Mouse (Mus musculus) CD4-positive, CD25-positive, alpha-beta regulatory T cell, adult 4 months (primary cell): Measurements from ENCODE around the gene Adpgk. TPM values are rescaled to one million over a fixed set of nuclear protein-coding genes. Genes with fewer than 3 reads are reported as not detected.
"Not testable (repeated sequence)": the region's sequence is repeated elsewhere in the genome, so short reads cannot be mapped to it uniquely, and the experiment has no call there.

Experiments
- ATAC-seq: one replicate; pipeline ENCODE4 v1.8.0; 2017
- polyA plus RNA-seq, 2 experiments: library from polyadenylated mRNA; unstranded; fragments of 100-300 nt; shearing (Covaris generic); gene quantifications; one replicate each; pipeline ENCODE4 v1.2.1; 2017

Gene Adpgk
- polyA plus RNA-seq, 2 experiments from 2014 or later = 8.0 to 13.8 TPM

GRCm38 (mm10) chr9:59289529-59290115, 1.7 kb upstream of the Adpgk start:
- ATAC-seq = no peak

- peak; percentile 19 for ATAC-seq
These were observed 532 bp downstream of the Adpgk start for GRCm38 (mm10) chr9:59291688-59292492.

GRCm38 (mm10) chr9:59292493-59292875, 1.1 kb downstream of the Adpgk start:
- ATAC-seq = no peak

GRCm38 (mm10) chr9:59296419-59296818, 5.1 kb downstream of the Adpgk start:
- ATAC-seq = no peak

- ATAC-seq = no peak
These were observed 16.5 kb downstream of the Adpgk start for GRCm38 (mm10) chr9:59307890-59308289.

GRCm38 (mm10) chr9:59310582-59311283, 19.4 kb downstream of the Adpgk start:
- no peak for ATAC-seq

GRCm38 (mm10) chr9:59311284-59311670, 19.9 kb downstream of the Adpgk start:
- no peak for ATAC-seq

- no peak for ATAC-seq
These were observed 24.8 kb downstream of the Adpgk start for GRCm38 (mm10) chr9:59316206-59316605.

GRCm38 (mm10) chr9:59324351-59324750, 33.0 kb downstream of the Adpgk start:
- ATAC-seq = no peak

- no peak for ATAC-seq
These were observed 38.7 kb downstream of the Adpgk start for GRCm38 (mm10) chr9:59330055-59330454.

GRCm38 (mm10) chr9:59336539-59336938, 45.2 kb downstream of the Adpgk start:
- ATAC-seq = no peak

GRCm38 (mm10) chr9:59337889-59338288, 46.5 kb downstream of the Adpgk start:
- no peak for ATAC-seq

- peak; percentile 77 for ATAC-seq
These were observed 47.1 kb downstream of the Adpgk start for GRCm38 (mm10) chr9:59338411-59338810.

- no peak for ATAC-seq
These were observed 47.7 kb downstream of the Adpgk start for GRCm38 (mm10) chr9:59339107-59339506.

GRCm38 (mm10) chr9:59340002-59340401, 48.6 kb downstream of the Adpgk start:
- ATAC-seq = peak; percentile 37

GRCm38 (mm10) chr9:59346176-59346575, 54.8 kb downstream of the Adpgk start:
- ATAC-seq = no peak

- ATAC-seq = no peak
These were observed 61.4 kb downstream of the Adpgk start for GRCm38 (mm10) chr9:59352586-59353252.

GRCm38 (mm10) chr9:59353253-59353639, 61.9 kb downstream of the Adpgk start, which contains the start of gene Bbs4:
Bbs4 (minus strand) TSS chr9:59353508.
- ATAC-seq = peak; percentile 96

- ATAC-seq = not testable (repeated sequence)
These were observed 66.7 kb downstream of the Adpgk start for GRCm38 (mm10) chr9:59358041-59358440.

- ATAC-seq = not testable (repeated sequence)
These were observed 69.1 kb downstream of the Adpgk start for GRCm38 (mm10) chr9:59360487-59360886.

GRCm38 (mm10) chr9:59369220-59369619, 77.9 kb downstream of the Adpgk start:
- ATAC-seq = no peak

- no peak for ATAC-seq
These were observed 78.3 kb downstream of the Adpgk start for GRCm38 (mm10) chr9:59369646-59370045.
